Mouse (Mus musculus) 3134 (cell line): ENCODE results near the gene Pde2a.
A peak's percentile ranks its signal among the peaks of the same experiment; 100 is the strongest.

Experiments
- DNase-seq: peaks from one replicate; pipeline ENCODE4 v3.0.0-alpha.2; 2011; ENCODE audit warnings: low spot score; ENCODE audit not compliant: insufficient read length; ENCODE audit errors: extremely low read depth

Gene Pde2a

DNA sequence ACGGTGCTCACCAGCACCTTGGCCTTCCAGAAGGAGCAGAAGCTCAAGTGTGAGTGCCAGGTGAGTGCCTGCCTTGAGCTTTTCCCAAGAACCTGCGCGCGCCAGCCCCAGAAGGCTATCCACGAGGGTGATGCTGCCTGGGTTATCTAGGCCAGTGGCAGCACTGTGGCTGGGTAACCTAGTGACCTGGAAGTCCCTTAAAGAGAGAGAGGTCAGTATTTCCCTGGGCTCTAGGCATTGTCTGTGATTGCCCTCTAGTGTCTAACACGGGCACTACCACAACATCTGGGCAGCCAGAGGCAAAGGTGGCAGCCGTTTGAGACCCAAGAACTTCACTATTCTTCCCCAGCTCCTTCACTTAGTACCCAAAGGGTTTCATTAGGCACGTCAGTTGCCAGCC, 81.9 kb downstream of the Pde2a start:
- DNase-seq: peak; percentile 49

DNA sequence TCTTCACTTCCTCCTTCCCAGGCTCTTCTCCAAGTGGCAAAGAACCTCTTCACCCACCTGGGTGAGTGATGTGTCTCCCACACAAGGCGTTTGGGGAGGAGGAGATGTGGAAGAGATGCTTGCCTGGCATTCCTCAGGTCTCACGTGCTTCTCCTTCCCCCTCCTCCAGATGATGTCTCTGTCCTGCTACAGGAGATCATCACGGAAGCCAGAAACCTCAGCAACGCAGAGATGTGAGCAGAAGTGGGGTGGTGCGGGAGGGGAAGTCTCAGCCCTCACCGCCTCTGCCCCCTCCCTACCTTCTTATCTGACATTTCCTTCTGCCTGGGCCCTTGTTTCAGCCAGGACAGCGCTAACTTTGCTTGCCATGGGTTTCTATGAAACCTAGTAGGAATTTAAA, 82.3 kb downstream of the Pde2a start:
- no peak for DNase-seq

DNA sequence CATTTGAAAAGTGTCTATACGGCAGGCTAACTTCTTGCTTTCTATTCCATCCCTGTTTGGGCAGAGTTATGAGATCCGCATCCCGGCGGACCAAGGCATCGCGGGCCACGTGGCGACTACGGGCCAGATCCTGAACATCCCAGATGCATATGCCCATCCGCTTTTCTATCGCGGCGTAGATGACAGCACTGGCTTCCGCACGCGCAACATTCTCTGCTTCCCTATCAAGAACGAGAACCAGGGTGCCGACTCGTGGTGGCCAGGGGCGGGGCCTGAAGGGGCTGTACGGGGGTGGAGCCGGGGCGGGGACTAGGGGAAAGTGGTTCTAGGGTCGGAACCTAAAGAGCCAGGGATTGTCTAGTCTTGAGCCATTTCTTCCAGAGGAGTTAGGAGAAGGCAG, 83.0 kb downstream of the Pde2a start:
- no peak for DNase-seq

DNA sequence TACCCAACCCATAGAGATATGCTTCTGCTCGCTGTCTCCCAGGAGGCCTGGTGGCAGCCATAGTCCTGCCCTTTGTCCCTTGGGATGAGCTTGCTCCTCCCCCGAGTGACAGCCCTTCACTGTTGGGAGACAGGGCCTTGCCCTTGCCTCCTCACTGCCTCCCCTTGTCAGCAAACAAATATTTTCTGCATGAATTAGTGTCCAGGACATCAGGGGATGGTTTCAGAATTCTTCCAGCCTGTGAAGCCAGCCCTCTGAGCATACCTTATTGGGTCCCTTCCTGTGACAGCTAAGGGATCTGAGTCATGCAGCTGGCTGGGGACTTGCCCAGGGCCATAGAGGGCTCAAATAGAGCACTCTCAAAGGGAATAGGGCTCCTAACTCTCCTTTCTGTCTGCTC, 87.7 kb downstream of the Pde2a start:
- DNase-seq: peak; percentile 57

DNA sequence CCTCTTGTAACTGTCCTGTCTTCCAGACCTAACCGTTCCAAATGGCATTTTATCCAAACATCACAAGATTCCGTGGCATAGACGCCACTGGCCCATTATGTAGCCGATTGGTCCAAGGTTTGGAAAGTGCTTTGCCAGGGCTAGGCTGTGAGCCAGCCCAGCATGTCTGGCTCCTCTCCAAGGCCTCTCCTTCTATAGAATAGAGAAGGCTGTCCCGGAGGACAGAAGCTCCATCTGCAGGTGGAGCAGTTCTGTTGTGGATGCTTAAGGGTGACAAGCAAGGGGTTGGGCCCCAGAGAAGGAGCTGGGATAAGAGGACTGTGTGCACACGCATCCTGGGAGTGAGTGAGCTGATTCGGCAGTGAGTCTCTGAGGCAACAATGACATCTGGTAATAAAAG, 92.2 kb downstream of the Pde2a start:
- no peak for DNase-seq

DNA sequence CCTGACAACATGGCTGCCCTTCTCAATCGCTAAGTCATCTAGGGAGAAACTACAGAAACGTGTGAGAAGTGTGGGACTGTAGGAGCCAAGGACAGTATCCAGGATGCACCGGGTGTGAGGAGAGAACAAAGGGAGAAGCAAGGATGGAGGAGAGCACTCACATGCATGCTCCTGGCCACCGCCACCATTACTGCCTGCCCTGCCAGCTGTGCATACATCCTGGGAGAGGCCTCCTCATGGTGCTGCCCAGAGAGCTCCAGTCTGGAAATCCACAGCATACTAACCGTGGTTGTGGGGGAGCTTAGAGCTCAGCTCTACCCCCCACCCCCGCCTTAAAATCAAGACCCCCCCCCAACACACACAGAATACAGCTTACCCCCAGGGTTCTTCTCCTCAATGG, 93.3 kb downstream of the Pde2a start:
- DNase-seq: no peak

DNA sequence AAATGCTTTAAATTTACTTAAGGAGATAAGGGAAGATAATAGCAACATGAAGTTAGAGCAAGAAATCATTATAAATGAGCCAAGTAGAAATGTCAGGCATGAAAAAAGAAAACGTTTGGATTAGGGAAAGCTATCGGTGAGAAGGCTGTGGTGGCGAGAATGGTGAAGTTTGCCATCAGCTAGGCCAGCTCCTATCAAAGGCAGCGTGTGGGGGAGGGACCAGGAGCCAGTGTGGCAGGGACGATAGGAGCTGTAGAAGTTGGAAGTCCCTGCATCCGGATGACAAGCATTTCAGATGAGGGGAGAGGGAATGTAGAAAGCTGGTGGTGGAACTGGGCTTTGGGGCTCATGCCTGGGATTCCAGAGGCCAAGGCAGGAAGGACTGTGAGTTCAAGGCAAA, 93.8 kb downstream of the Pde2a start:
- DNase-seq: no peak

DNA sequence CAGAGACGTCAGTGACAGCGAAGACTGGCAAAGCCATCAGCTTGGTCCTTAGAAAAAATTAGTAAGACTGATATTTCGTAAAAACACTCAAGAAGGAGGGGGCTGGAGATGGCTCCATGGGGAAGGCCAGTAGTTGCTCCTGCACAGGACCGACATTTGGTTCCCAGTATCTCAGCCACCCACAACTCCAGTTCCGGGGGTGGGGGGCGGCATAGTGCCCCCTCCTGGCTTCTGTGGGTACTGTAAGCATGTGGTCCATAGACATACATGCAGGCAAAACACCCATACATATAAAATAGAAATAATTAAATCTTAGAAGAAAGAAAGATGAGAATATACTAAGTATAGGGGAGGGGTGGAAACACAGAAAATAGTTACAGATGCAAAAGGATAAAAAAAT, 95.0 kb downstream of the Pde2a start:
- peak; percentile 18 for DNase-seq

DNA sequence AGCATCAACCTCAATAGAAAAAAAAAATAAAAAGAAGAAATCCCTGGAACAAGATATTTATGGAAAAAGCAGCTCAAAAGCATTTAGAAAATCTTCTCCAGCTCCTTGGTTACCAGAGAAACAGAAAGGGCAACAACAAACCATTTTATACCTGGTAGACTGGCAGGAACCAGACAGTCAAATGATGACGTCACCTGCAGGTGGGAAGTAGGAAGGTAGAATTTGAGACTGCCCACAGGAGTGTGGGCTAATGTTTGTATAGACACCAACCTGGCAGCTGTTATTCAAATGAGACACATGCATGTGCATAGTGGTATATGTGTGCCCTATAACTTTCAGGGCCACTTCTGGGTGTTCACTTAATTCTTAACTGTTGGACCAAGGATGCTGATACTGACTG, 100.2 kb downstream of the Pde2a start:
- no peak for DNase-seq

DNA sequence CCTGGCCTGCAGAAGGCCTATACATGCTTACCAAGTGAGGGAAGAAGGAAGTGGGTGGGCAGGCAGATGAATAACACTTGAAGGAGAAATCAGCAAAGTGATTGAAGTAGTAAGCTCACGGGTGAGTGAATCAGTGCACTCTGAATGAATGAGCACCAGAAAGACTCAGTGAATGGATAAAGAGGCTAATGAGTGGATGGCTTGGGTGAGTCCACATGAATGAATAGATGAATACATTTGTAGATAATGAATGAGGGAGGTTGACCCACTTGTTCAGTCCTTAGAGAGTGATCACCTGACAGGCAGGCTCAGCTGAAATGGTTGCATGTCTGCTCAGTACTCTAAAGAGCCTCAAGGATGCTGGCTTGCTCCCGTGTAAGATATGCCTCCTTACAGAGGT, 101.7 kb downstream of the Pde2a start:
- DNase-seq: no peak

DNA sequence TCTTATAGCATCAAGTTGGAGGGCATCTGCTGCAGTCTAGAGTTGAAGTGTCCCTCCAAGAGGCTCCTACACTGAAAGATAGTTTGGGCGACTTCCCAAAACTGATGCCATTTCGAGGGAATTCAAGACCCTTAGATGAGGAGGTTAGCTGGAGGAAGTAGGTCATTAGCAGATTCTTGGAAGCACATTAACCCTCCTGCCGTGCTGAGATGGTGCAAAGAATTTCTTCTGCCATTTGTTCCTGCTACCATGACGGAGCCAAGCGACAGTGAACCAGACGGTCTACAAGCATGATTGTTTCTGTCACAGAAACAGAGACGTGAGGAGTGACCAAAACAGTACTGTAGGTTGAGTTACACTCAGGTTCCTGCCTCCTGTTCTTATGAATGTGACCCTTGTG, 105.0 kb downstream of the Pde2a start:
- no peak for DNase-seq

DNA sequence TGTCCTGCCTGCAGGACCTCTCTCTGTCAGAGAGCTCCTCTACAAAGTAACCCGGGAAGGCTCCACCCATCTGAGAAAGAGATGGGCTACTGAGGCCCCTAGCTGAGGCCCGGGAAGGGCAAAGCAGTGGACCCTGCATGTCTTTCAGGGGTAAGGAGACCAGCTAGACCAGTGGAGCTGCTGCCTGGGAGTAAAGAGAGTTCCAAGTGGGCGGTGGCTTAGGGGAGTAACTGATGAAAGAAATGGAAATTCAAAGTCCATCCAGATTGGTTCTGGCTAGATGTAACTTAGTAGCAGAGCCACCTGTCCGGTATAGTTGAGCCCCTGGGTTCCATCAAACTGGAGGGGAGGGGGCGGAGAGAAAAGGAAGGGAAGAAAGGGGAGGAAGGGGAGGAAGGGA, 112.9 kb downstream of the Pde2a start:
- DNase-seq: no peak

DNA sequence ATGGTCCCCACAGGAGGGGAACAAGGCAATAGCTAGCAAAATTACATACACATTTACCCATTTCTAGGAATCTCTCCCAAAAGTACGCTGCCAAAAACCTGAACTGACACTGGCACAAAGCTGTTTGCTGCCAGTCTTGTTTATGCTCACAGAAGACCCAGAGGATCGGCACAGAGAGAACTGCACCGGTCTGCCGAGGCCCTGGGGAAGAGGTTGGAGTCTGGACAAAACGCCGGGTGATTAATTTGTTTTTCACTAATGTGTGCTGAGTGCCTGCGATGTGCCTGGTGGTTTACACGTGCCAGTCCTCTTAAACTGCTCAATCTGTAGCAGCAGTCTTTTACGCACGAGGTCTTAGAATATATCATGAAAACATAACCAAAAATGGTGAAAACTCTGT, 113.6 kb downstream of the Pde2a start:
- no peak for DNase-seq

DNA sequence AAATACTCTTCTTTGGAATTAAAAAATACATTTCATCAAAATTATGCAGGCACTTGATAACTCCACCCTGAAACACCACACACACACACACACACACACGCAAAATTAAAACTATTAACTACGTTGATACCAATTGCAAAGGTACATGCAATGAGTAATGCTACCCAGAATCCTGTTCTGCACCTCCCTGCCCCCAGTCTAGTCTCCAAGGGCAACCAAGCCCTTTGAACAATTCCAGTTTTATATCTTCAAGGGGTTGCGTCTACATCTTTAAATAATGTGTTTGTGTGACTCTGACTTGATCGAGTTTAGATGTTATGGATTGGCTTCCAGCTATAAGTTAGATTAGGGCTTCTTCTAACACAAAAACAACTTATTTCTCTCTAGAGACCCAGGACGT, 114.0 kb downstream of the Pde2a start:
- no peak for DNase-seq

DNA sequence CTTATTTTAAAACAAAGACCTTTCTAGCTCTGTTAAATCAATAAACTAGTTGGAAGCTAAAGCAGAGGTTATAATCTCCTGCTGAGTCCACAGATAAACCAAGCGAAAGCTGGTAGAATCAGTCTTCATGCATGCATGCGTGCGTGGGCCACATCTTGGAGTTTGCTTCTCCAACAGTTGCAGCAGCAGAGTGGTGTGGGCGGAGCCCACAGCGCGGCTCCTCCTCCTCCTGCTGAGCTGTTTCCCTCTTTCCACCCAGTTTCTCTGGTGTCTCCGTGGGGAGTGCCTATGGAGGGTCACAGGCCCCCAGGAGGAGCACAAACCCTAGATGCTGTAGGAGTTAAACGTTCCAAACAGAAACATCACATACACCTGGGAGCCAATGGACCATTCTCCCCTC, 116.0 kb downstream of the Pde2a start:
- peak; percentile 45 for DNase-seq

DNA sequence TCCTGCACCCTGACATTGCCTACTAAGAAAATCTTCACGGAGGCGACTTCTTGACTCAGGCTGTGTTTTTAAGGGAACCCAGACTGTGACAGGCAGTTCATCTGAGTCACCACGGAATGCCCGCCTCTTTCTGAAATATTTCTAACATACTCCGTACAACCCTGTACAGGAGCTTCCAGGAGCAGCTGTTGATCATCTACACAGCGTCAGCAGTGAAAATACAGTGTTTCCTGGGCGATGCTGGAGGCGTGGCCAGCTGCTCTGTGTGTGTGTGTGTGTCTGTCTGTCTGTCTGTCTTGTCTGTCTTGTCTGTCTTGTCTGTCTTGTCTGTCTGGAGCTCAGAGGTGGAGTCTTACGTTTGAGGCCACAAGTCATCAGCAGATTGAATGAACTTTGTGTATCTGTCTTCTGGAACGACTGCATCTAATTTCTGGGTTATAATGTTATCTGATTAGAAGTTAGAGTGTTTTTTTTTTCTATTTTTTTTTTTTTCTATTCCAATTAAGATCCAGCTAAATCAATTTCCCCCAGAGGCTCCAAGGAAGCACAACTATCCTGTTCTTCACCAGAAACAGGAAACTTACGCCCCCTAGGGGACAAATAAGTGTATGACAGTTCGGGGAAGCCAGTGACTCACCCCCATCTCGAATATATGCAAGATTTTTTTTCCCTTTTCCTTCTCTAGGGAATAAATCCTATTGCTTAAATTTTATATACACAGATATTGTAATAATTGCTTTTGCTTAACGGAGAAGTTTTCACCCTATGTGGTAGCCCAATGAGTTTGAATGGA, 116.8 kb downstream of the Pde2a start:
- DNase-seq: peak; percentile 69

DNA sequence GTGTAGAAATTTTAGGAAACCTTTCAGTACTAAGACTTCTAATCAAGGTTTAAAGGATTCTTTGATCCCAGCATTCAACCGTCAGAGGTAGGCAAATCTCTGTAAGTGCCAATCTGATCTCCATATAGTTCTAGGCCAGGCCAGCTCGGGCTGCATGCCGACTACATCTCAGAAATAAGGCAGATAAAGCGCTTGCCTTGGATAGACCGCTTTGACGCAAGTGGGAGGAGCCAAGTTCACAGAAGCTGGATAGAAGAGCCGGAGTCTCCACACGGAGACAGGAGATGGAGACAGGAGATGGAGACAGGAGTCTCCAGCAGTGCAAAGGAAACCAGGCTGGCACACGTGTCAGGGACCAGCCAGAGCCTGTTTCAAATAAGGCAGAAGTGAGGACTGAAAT, 118.3 kb downstream of the Pde2a start:
- DNase-seq: no peak

DNA sequence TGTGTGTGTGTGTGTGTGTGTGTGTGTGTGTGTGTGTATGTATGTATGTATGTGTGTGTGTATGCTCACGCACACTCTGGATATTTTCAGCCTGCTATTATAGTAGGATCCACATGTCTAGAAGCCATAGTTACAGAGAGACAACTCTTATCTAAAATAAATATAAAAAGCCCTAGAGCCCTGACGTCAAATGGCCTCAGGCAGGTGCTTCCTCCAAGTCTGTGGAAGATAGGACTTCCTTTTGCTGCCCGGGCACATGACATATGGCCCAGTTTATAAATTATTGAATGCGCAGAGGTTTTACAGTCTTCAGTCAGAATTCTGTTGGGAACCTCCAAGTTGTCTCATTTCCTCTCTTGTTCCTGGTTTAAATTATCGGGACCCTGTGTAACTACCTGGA, 119.2 kb downstream of the Pde2a start:
- DNase-seq: no peak

DNA sequence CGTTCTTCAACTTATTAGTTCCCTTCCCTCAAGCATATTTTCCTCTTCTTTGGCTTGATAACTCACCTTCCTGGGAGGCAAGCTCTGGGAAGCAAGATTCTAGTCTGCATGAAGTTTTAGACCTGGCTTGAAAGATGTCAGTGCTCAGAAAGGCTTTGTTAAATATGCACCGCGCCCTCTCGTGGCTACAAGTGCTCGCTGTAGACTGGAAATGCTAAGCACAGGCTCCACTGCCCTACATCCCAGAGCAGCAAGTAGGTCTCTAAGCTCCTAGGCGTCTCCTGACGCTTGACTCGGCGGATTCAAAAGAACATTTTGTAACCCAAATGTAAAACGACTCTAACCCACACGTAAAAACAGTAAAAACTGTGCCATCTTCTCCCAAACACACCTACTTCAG, 119.6 kb downstream of the Pde2a start:
- peak; percentile 20 for DNase-seq

DNA sequence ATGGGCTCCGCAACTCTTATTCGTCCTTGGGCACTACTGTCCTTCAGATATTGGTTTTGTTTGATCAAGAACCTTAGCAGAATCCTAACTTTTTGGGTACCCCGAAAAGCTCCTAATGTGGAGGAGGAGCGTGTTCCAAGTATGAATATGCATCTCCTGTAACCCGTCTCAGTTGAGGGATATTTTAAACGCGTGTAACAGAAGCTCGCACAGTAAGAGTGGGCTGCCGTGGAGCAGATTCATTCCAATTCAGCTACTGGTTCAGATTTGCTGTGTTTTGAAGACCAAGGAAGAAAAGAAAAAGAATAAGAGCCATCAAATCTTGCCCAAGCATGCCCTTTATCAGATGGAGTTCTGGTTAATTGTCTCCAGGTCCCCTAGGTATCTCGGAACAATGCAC, 120.2 kb downstream of the Pde2a start:
- DNase-seq: no peak

DNA sequence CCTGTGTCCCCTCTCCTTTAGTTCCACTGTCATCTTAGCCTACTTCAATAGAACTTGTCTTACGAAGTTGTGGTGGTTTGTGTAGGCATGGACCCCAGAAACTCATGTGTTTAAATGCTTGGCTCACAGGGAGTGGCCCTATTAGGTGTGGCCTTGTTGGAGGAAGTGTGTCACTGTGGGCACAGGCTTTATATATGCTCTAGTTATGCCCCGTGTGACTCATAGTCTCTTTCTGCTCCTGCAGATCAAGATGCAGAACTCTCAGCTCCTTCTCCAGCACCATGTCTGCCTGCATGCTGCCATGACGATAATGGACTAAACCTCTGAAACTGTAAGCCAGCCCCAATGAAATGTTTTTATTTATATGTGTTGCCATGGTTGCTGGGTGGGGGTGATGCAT, 126.2 kb downstream of the Pde2a start:
- DNase-seq: peak; percentile 27

DNA sequence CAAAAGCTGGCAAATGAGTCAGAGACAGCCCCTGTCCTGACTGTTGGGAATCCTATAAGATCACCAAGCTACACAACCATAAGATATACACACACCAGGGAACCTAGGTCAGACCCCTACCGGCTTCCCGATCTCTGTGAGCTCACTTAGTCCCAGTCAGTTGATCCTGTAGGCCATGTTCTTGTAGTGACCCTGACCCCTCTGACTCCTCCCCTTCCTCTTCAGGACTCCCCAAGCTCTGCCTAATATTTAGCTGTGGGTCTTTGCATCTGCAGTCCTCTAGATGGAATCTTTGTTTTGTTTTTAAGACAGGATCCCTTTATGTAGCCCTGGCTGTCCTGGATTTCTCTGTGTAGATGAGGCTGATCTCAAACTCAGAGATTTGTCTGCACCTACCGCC, 127.8 kb downstream of the Pde2a start:
- DNase-seq: no peak
